Mouse (Mus musculus) embryonic facial prominence, embryonic 10.5 days (tissue): ENCODE results near the gene Cisd1. TPM values are rescaled to one million over a fixed set of nuclear protein-coding genes. Genes with fewer than 3 reads are reported as not detected.
A peak's percentile ranks its signal among the peaks of the same experiment; 100 is the strongest.

Source experiments
- DNase-seq: peaks from one replicate; pipeline ENCODE4 v3.0.0-alpha.2; 2017; ENCODE audit warnings: low spot score
- H3K27ac ChIP-seq: fragments of 300-500 bp; sonication (generic); replicated peaks from 2 replicates; pipeline ENCODE4 v1.5.1; 2016; ENCODE audit warnings: mild to moderate bottlenecking
- H3K27me3 ChIP-seq: fragments of 300-500 bp; sonication (generic); replicated peaks from 2 replicates; pipeline ENCODE4 v1.6.1; 2016; ENCODE audit warnings: low read depth, mild to moderate bottlenecking; ENCODE audit not compliant: poor library complexity, severe bottlenecking
- H3K36me3 ChIP-seq: fragments of 300-500 bp; sonication (generic); replicated peaks from 2 replicates; pipeline ENCODE4 v1.6.1; 2016; ENCODE audit warnings: mild to moderate bottlenecking, moderate library complexity
- H3K4me1 ChIP-seq: fragments of 300-500 bp; sonication (generic); 2 replicates; pipeline ENCODE4 v1.6.1; 2016
- H3K4me3 ChIP-seq: fragments of 300-500 bp; sonication (generic); 2 replicates; pipeline ENCODE4 v1.5.1; 2016; ENCODE audit warnings: mild to moderate bottlenecking, moderate library complexity
- H3K9me3 ChIP-seq: fragments of 300-500 bp; sonication (generic); 2 replicates; pipeline ENCODE4 v1.6.1; 2016; ENCODE audit warnings: mild to moderate bottlenecking
- WGBS: fragments of 180-500 bp; shearing (Covaris S2); methylation state at CpG from one replicate; pipeline ENCODE4 v1.1.7; 2016; 5-methylcytosine and 5-hydroxymethylcytosine counted together
- polyA plus RNA-seq: library from polyadenylated mRNA; unstranded; fragments of >200 nt; fragmentation: Nextera tagmentation; extraction: Ambion mirVana; gene quantifications from 2 replicates; pipeline ENCODE4 v1.2.1, GENCODE M21; 2016

The Cisd1 gene
- polyA plus RNA-seq, 1 experiment from 2014 or later = 115 TPM

GRCm38 (mm10) chr10:71346722-71347508 lies 2.2 kb upstream of the Cisd1 start:
- peak overlapping the region; percentile 80 for H3K4me3 ChIP-seq

DNA sequence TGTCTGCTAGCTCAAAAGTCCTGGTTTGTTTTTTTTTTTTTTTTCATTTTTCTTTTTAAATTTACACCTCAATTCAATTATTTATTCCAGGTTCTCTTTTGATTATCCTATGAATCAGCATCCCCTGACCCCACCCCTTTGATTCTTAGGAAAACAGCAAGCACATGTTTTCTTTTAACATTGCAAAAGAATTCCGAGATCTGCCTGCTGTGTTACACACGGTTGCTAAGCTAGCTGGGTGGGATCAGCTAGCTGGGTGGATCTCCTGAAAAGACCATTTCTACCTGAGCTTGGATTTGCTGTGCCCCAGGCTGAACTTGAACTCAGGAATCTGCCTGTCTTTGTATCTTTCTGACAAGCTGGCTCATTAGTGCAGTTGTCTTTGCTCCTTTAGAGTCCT lies 1.4 kb upstream of the Cisd1 start:
- WGBS = 42% methylated on average over 2 of the region's 2 CpGs

More at GRCm38 (mm10) chr10:71346722-71347508, 2.2 kb upstream of the Cisd1 start:
- Histone ChIP-seq H3K27ac (peak overlapping the region; percentile 93), H3K4me1 (peaks cover 52% of the 10 kb centered on the region), H3K9me3 (no peaks in the 10 kb centered on the region), H3K36me3 (peaks cover 13% of the 10 kb centered on the region), H3K27me3 (no peaks in the 10 kb centered on the region)
- DNase-seq = no peak
- 12% methylated on average over 13 of the region's 13 CpGs for WGBS

DNA sequence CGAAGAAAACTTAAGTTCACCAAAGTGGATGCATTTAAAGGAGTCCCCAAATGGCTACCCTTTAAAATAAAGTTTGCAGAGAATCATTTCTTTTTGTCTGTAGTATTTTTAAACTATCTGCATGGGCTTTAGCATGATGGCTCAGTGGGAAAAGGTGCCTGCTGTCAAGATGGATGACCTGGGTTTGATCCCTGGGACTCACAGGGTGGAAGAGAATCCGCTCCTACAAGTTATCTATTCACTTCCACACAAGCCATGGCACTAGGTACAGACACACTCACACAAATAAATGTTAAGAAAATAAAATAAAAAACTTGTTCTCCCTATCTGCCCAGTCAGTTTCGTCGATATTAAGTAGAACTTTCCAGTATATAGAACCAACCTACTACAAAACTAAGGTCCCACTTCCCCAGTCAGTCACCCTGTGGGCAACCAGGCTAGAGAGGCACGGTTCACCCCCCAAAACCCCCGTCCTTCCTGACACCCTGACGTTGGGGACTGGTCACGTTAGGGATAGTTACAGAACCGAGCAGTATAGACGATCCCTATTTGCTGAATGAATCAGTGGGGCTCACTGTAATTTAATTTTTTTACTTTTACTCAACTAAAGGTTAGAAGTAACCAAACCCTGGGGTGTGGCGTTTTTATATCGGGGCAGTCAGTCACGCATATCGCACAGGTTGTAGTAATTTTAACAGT lies 1.0 kb downstream of the Cisd1 start:
- WGBS = 26% methylated on average over 14 of the region's 14 CpGs
- H3K9me3 ChIP-seq = no peaks in the 10 kb centered on the region
- H3K36me3 ChIP-seq = no peaks in the 10 kb centered on the region
- peak overlapping the region; percentile 35; the same call in 1 of the 2 replicates for H3K27ac ChIP-seq
- DNase-seq = no peak
- H3K27me3 ChIP-seq = no peaks in the 10 kb centered on the region
- H3K4me1 ChIP-seq = peaks cover 44% of the 10 kb centered on the region
- H3K4me3 ChIP-seq = peak overlapping the region; percentile 82

More for the DNA sequence above, 1.4 kb upstream of the Cisd1 start:
- no peak overlapping the region for H3K4me3 ChIP-seq
- no peaks in the 10 kb centered on the region for H3K9me3 ChIP-seq
- peaks cover 6% of the 10 kb centered on the region for H3K36me3 ChIP-seq
- H3K4me1 ChIP-seq = peaks cover 52% of the 10 kb centered on the region
- H3K27ac ChIP-seq = no peak overlapping the region
- DNase-seq = no peak
- H3K27me3 ChIP-seq = no peaks in the 10 kb centered on the region

- Histone ChIP-seq H3K27ac (no peak overlapping the region), H3K4me3 (no peak overlapping the region), H3K4me1 (peaks cover 39% of the 10 kb centered on the region), H3K27me3 (no peaks in the 10 kb centered on the region), H3K36me3 (no peaks in the 10 kb centered on the region), H3K9me3 (no peaks in the 10 kb centered on the region)
- DNase-seq = no peak
- WGBS = 81% methylated on average over 3 of the region's 3 CpGs
Observed at GRCm38 (mm10) chr10:71343130-71343529, 1.6 kb downstream of the Cisd1 start.

DNA sequence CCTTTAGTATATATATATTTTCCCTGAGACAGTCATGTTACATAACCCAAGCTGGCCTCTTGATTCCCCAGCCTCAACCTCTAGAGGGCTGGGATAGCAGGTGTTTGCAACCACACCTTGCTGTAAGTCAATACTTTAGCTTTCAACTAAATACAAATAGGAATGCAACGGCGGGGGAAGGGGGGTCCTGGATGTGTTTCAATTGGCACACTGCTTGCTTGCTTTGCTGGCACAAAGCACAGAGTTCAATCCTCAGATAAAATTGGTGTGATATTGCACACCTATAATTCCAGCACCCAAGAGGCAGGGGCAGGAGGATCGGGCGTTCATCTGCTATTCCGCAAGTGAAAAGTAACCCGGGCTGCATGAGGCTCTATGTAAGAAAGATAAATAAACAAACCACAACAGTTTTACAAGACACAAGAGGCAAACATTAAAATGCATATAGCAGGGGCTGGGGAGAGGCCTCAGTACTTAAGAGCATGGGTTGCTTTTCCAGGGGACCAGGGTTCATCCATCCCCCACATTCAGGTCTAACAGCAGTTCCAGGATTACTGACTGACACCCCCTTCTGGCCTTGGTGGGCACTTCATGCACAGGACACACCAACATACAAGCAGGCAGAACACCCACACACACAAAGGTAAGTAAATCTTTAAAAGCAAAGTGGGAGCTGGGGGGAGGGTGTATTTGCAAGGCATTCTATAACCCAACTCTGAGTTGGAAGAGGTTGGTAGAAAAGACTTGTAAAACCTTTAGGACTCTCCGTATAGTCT lies 2.5 kb downstream of the Cisd1 start:
- Histone ChIP-seq H3K9me3 (no peaks in the 10 kb centered on the region), H3K27ac (no peak overlapping the region), H3K4me3 (no peak overlapping the region), H3K36me3 (no peaks in the 10 kb centered on the region), H3K4me1 (peaks cover 35% of the 10 kb centered on the region), H3K27me3 (no peaks in the 10 kb centered on the region)
- 88% methylated on average over 7 of the region's 7 CpGs for WGBS
- DNase-seq = no peak

GRCm38 (mm10) chr10:71341290-71341689 lies 3.5 kb downstream of the Cisd1 start:
- H3K27me3 ChIP-seq = no peaks in the 10 kb centered on the region
- H3K4me3 ChIP-seq = no peak overlapping the region
- peaks cover under 1% of the 10 kb centered on the region for H3K36me3 ChIP-seq
- H3K27ac ChIP-seq = no peak overlapping the region
- 95% methylated on average over 9 of the region's 9 CpGs for WGBS
- no peaks in the 10 kb centered on the region for H3K9me3 ChIP-seq
- peaks cover 26% of the 10 kb centered on the region for H3K4me1 ChIP-seq
- no peak for DNase-seq

DNA sequence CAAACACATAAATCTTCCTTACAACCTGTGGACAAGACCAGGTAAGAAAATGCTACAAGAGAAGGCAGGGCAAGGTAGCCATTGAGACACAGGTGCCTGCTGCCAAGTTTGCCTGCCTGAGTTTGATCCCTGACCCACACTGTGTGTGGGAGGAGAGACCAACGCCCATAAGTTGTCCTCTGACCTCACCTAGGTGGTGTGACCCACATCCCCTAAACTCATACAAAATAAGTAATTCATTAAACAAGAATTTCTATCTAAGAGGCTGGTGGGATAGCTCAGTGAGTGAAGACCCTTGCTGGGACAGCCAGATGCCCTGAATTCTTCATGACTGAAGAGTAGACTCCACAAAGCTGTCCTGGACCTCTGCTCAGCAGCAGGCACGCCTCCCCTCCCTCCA lies 4.6 kb downstream of the Cisd1 start:
- Histone ChIP-seq H3K27me3 (no peaks in the 10 kb centered on the region), H3K4me1 (peaks cover 22% of the 10 kb centered on the region), H3K9me3 (no peaks in the 10 kb centered on the region), H3K36me3 (peaks cover 12% of the 10 kb centered on the region), H3K27ac (no peak overlapping the region), H3K4me3 (no peak overlapping the region)
- WGBS = 81% methylated on average over 2 of the region's 2 CpGs
- DNase-seq = no peak

DNA sequence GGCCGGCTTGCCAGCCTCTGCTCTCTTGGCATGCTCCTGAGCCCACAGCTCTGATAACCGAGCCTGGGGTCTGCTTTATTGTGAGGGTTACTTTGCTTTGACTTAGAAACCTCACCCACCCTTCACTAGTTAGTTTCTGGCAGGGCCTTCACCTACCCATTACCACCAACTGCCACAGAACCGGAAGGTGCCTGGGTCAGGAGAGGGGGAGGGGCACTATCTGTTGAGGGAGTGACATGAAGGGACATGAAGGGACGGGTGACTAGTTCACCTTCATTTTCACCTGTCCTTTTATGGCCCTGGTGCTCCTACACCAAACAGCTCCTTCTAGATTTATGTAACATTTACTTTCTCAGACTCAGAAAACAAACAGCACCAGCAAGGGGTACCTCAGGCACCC lies 5.3 kb downstream of the Cisd1 start:
- Histone ChIP-seq H3K27ac (no peak overlapping the region), H3K27me3 (no peaks in the 10 kb centered on the region), H3K4me1 (peaks cover 14% of the 10 kb centered on the region), H3K9me3 (no peaks in the 10 kb centered on the region), H3K4me3 (no peak overlapping the region), H3K36me3 (peaks cover 19% of the 10 kb centered on the region)
- WGBS = 75% methylated on average over 4 of the region's 4 CpGs
- no peak for DNase-seq

GRCm38 (mm10) chr10:71338156-71338905 lies 6.4 kb downstream of the Cisd1 start:
- Histone ChIP-seq H3K4me3 (no peak overlapping the region), H3K36me3 (peaks cover 31% of the 10 kb centered on the region), H3K9me3 (no peaks in the 10 kb centered on the region), H3K27ac (no peak overlapping the region), H3K27me3 (no peaks in the 10 kb centered on the region), H3K4me1 (peaks cover 7% of the 10 kb centered on the region)
- DNase-seq = no peak
- WGBS = 87% methylated on average over 8 of the region's 8 CpGs

GRCm38 (mm10) chr10:71337733-71338132 lies 7.0 kb downstream of the Cisd1 start:
- Histone ChIP-seq H3K9me3 (no peaks in the 10 kb centered on the region), H3K27me3 (no peaks in the 10 kb centered on the region), H3K4me1 (peaks cover 4% of the 10 kb centered on the region; the same call in 1 of the 2 replicates), H3K4me3 (no peak overlapping the region), H3K27ac (no peak overlapping the region), H3K36me3 (peaks cover 37% of the 10 kb centered on the region)
- WGBS = 89% methylated on average over 2 of the region's 2 CpGs
- no peak for DNase-seq

DNA sequence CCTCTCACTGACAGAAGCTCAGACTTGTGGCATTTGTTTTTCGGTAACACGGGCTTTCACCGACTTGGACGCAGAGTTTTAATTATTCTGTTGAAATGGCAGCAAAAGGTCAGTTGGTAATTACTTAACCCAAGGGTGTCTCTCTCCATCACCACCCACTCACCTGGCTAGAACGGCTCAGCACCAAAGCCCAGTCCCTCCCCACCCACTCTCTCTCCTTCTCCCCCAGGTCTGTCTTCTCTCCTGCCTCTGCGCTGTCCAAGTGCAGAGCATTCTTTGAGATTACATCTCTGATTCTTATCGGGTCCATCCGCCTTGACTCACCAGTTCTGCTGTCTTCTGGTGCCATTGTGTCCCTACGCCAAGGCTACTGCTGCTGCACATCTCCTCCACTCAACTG lies 11.9 kb downstream of the Cisd1 start:
- H3K36me3 ChIP-seq = peaks cover 67% of the 10 kb centered on the region
- no peaks in the 10 kb centered on the region for H3K9me3 ChIP-seq
- H3K4me3 ChIP-seq = no peak overlapping the region
- no peaks in the 10 kb centered on the region for H3K4me1 ChIP-seq
- 93% methylated on average over 9 of the region's 9 CpGs for WGBS
- no peaks in the 10 kb centered on the region for H3K27me3 ChIP-seq
- DNase-seq = no peak
- no peak overlapping the region for H3K27ac ChIP-seq

GRCm38 (mm10) chr10:71332376-71332775 lies 12.4 kb downstream of the Cisd1 start:
- Histone ChIP-seq H3K9me3 (no peaks in the 10 kb centered on the region), H3K4me3 (no peak overlapping the region), H3K27me3 (no peaks in the 10 kb centered on the region), H3K27ac (no peak overlapping the region), H3K4me1 (no peaks in the 10 kb centered on the region), H3K36me3 (peaks cover 67% of the 10 kb centered on the region)
- WGBS = 92% methylated on average over 4 of the region's 4 CpGs
- no peak for DNase-seq
